Mouse (Mus musculus) ZHBTc4 (cell line): Measurements from ENCODE around the gene Ercc5.

Experiments
- DNase-seq: peaks from one replicate; pipeline ENCODE4 v3.0.0-alpha.2; 2011; ENCODE audit warnings: low read depth, low spot score

Ercc5 gene

GRCm38 (mm10) chr1:44147563-44148381 is at the start of gene Ercc5:
Ercc5 (plus strand) TSS chr1:44147744.
- peak; percentile 96 for DNase-seq

GRCm38 (mm10) chr1:44101448-44102225 is 45.9 kb upstream of the Ercc5 start:
- DNase-seq: peak; percentile 54

- DNase-seq: peak; percentile 98
Measured at GRCm38 (mm10) chr1:44102259-44102717, 45.3 kb upstream of the Ercc5 start, which contains the start of gene Tex30. Tex30 (minus strand) TSS chr1:44102441.

GRCm38 (mm10) chr1:44102939-44103338 is 44.6 kb upstream of the Ercc5 start:
- peak; percentile 8 for DNase-seq

GRCm38 (mm10) chr1:44117571-44117970 is 30.0 kb upstream of the Ercc5 start:
- no peak for DNase-seq

- DNase-seq: peak; percentile 97
Measured at GRCm38 (mm10) chr1:44118239-44119054, 29.1 kb upstream of the Ercc5 start, which contains the start of the genes Kdelc1 and Bivm. Kdelc1 (minus strand) TSS chr1:44118808. Bivm (plus strand) TSS chr1:44118957.

- peak; percentile 86 for DNase-seq
Measured at GRCm38 (mm10) chr1:44119201-44120073, 28.1 kb upstream of the Ercc5 start.

GRCm38 (mm10) chr1:44120074-44120406 is 27.5 kb upstream of the Ercc5 start:
- no peak for DNase-seq

GRCm38 (mm10) chr1:44122256-44122655 is 25.3 kb upstream of the Ercc5 start:
- no peak for DNase-seq

- DNase-seq: no peak
Measured at GRCm38 (mm10) chr1:44125590-44125989, 22.0 kb upstream of the Ercc5 start.

GRCm38 (mm10) chr1:44129929-44130581 is 17.5 kb upstream of the Ercc5 start:
- no peak for DNase-seq

GRCm38 (mm10) chr1:44140232-44140631 is 7.3 kb upstream of the Ercc5 start:
- DNase-seq: no peak

- DNase-seq: no peak
Measured at GRCm38 (mm10) chr1:44142747-44143146, 4.8 kb upstream of the Ercc5 start.

GRCm38 (mm10) chr1:44148706-44149105 is 1.2 kb downstream of the Ercc5 start:
- DNase-seq: peak; percentile 19

GRCm38 (mm10) chr1:44155287-44155686 is 7.7 kb downstream of the Ercc5 start:
- DNase-seq: peak; percentile 25

- no peak for DNase-seq
Measured at GRCm38 (mm10) chr1:44158317-44158716, 10.8 kb downstream of the Ercc5 start.

- DNase-seq: no peak
Measured at GRCm38 (mm10) chr1:44161818-44162217, 14.3 kb downstream of the Ercc5 start.

GRCm38 (mm10) chr1:44162389-44162788 is 14.8 kb downstream of the Ercc5 start:
- no peak for DNase-seq

GRCm38 (mm10) chr1:44167859-44168383 is 20.4 kb downstream of the Ercc5 start:
- DNase-seq: peak; percentile 68

- no peak for DNase-seq
Measured at GRCm38 (mm10) chr1:44172656-44173055, 25.1 kb downstream of the Ercc5 start.
